Mouse (Mus musculus) ES-CJ7 (cell line): Measurements from ENCODE around the gene Gm28553.
"Not testable (repeated sequence)": the region's sequence is repeated elsewhere in the genome, so short reads cannot be mapped to it uniquely, and the experiment has no call there.

ENCODE experiments used
- DNase-seq: peaks from one replicate; pipeline ENCODE4 v3.0.0; 2011; ENCODE audit warnings: low read depth, low spot score

Gene Gm28553

DNA sequence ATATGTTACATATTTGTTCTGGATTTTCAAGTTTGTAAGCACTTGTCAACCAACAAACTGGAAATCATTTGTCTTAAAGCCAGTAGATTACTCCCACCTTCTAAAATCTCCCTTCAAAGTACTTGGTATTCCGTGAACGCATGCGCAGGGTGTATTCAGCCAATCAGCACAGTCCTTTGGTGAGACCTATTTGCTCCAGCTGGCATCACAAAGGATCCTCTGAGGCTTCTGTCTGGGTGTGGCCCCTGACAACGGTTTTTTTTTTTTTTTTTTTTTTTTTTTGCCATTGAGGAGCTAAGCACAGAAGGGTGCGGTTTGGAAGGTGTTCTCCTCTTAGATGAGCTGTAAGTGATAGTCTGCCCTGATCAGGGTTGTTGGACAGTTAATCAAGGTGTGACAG, at the start of gene Gm28553:
Gm28553 (plus strand) TSS at position 301 of the 400 bp plus-strand sequence.
- not testable (repeated sequence) for DNase-seq
